Mouse (Mus musculus): ENCODE measurements around the gene Slc7a8. TPM values are rescaled to one million over a fixed set of nuclear protein-coding genes. Genes with fewer than 3 reads are reported as not detected.

Slc7a8 gene
- total RNA-seq, 2 experiments from 2014 or later = 68.7 to 70.6 TPM

GRCm38 (mm10) chr14:54747942-54748917, 33.5 kb downstream of the Slc7a8 start:
- no peak for DNase-seq (ENCODE audit: low spot score in 2 of 2)
- intact Hi-C loops (cut with DNase I) = no loop called here

GRCm38 (mm10) chr14:54746038-54746437, 35.7 kb downstream of the Slc7a8 start:
- DNase-seq (ENCODE audit: low spot score in 2 of 2) = no peak

GRCm38 (mm10) chr14:54744473-54744872, 37.3 kb downstream of the Slc7a8 start:
- no peak for DNase-seq (ENCODE audit: low spot score in 2 of 2)
- intact Hi-C loops (cut with DNase I) = no loop called here

More at GRCm38 (mm10) chr14:54746038-54746437, 35.7 kb downstream of the Slc7a8 start:
- intact Hi-C loops (cut with DNase I) = no loop called here

- intact Hi-C loops (cut with DNase I) = no loop called here
- no peak for DNase-seq (ENCODE audit: low spot score in 2 of 2)
These were observed 39.4 kb downstream of the Slc7a8 start for GRCm38 (mm10) chr14:54742375-54742774.

GRCm38 (mm10) chr14:54741721-54742120, 40.0 kb downstream of the Slc7a8 start:
- intact Hi-C loops (cut with DNase I) = no loop called here
- no peak for DNase-seq (ENCODE audit: low spot score in 2 of 2)

- intact Hi-C loops (cut with DNase I) = no loop called here
- no peak for DNase-seq (ENCODE audit: low spot score in 2 of 2)
These were observed 44.1 kb downstream of the Slc7a8 start for GRCm38 (mm10) chr14:54737634-54738033.

GRCm38 (mm10) chr14:54736555-54737552, 44.9 kb downstream of the Slc7a8 start:
- peak; percentile 70 to 75 for DNase-seq (ENCODE audit: low spot score in 2 of 2)
- intact Hi-C loops (cut with DNase I) = no loop called here

- intact Hi-C loops (cut with DNase I) = no loop called here
- DNase-seq (ENCODE audit: low spot score in 2 of 2) = no peak
These were observed 46.5 kb downstream of the Slc7a8 start for GRCm38 (mm10) chr14:54735221-54735620.

GRCm38 (mm10) chr14:54734004-54734403, 47.7 kb downstream of the Slc7a8 start:
- no peak for DNase-seq (ENCODE audit: low spot score in 2 of 2)
- intact Hi-C loops (cut with DNase I) = no loop called here

- no peak for DNase-seq (ENCODE audit: low spot score in 2 of 2)
- intact Hi-C loops (cut with DNase I) = no loop called here
These were observed 49.5 kb downstream of the Slc7a8 start for GRCm38 (mm10) chr14:54732206-54732605.

GRCm38 (mm10) chr14:54730305-54730704, 51.4 kb downstream of the Slc7a8 start:
- peak in 1 of 2 experiments; percentile 47 for DNase-seq (ENCODE audit: low spot score in 2 of 2)

GRCm38 (mm10) chr14:54728823-54729653, 52.7 kb downstream of the Slc7a8 start:
- intact Hi-C loops (cut with DNase I) = no loop called here
- no peak for DNase-seq (ENCODE audit: low spot score in 2 of 2)

More at GRCm38 (mm10) chr14:54730305-54730704, 51.4 kb downstream of the Slc7a8 start:
- intact Hi-C loops (cut with DNase I) = no loop called here

GRCm38 (mm10) chr14:54727565-54727964, 54.2 kb downstream of the Slc7a8 start:
- DNase-seq (ENCODE audit: low spot score in 2 of 2) = no peak
- intact Hi-C loops (cut with DNase I) = no loop called here

- DNase-seq (ENCODE audit: low spot score in 2 of 2) = no peak
- intact Hi-C loops (cut with DNase I) = no loop called here
These were observed 57.7 kb downstream of the Slc7a8 start for GRCm38 (mm10) chr14:54724049-54724448.

GRCm38 (mm10) chr14:54721711-54722110, 60.0 kb downstream of the Slc7a8 start:
- no peak for DNase-seq (ENCODE audit: low spot score in 2 of 2)

GRCm38 (mm10) chr14:54720654-54721350, 60.9 kb downstream of the Slc7a8 start:
- intact Hi-C loops (cut with DNase I) = no loop called here
- no peak for DNase-seq (ENCODE audit: low spot score in 2 of 2)

More at GRCm38 (mm10) chr14:54721711-54722110, 60.0 kb downstream of the Slc7a8 start:
- intact Hi-C loops (cut with DNase I) = no loop called here

GRCm38 (mm10) chr14:54720041-54720440, 61.7 kb downstream of the Slc7a8 start:
- DNase-seq (ENCODE audit: low spot score in 2 of 2) = no peak
- intact Hi-C loops (cut with DNase I) = no loop called here

- no peak for DNase-seq (ENCODE audit: low spot score in 2 of 2)
- intact Hi-C loops (cut with DNase I) = loop anchor here (2.0 kb wide), 2 partner anchors 65 to 145 kb away; partner anchors contain the start of gene Slc7a8
These were observed 66.3 kb downstream of the Slc7a8 start for GRCm38 (mm10) chr14:54715402-54715801.

Data from left cerebral cortex, postnatal 14 days (tissue).